Mouse (Mus musculus) limb, embryonic 14.5 days (tissue): Measurements from ENCODE around the gene Slc6a21. TPM values are rescaled to one million over a fixed set of nuclear protein-coding genes. Genes with fewer than 3 reads are reported as not detected.

Experiments used
- ATAC-seq: fragments of 200-750 bp; cut with Nextera tagmentation; 2 replicates; pipeline ENCODE4 v1.8.0; 2017; ENCODE audit warnings: low read depth, moderate number of reproducible peaks, moderate TSS enrichment; ENCODE audit not compliant: low FRiP score
- DNase-seq: peaks from one replicate; pipeline ENCODE4 v3.0.0-alpha.2; 2015; ENCODE audit warnings: low spot score
- H3K27ac ChIP-seq: fragments of 300-500 bp; sonication (generic); replicated peaks from 2 replicates; pipeline ENCODE4 v1.5.1; 2014; ENCODE audit warnings: low read depth, mild to moderate bottlenecking, low read length, moderate library complexity, mixed read lengths
- H3K27me3 ChIP-seq: fragments of 300-500 bp; sonication (generic); 2 replicates; pipeline ENCODE4 v1.6.1; 2014; ENCODE audit warnings: low read length, mixed read lengths; ENCODE audit not compliant: control insufficient read depth, insufficient read depth
- H3K36me3 ChIP-seq: fragments of 300-500 bp; sonication (generic); 2 replicates; pipeline ENCODE4 v1.6.1; 2014; ENCODE audit warnings: mild to moderate bottlenecking, low read length, moderate library complexity, mixed read lengths; ENCODE audit not compliant: control insufficient read depth, insufficient read depth
- H3K4me1 ChIP-seq: fragments of 300-500 bp; sonication (generic); 2 replicates; pipeline ENCODE4 v1.6.1; 2014; ENCODE audit warnings: antibody characterized with exemption, low read length, mixed read lengths; ENCODE audit not compliant: control insufficient read depth, insufficient read depth
- H3K4me2 ChIP-seq: fragments of 300-500 bp; sonication (generic); replicated peaks from 2 replicates; pipeline ENCODE4 v1.6.1; 2014; ENCODE audit warnings: low read depth, mild to moderate bottlenecking, low read length, moderate library complexity; ENCODE audit not compliant: severe bottlenecking
- H3K4me3 ChIP-seq: fragments of 300-500 bp; sonication (generic); replicated peaks from 2 replicates; pipeline ENCODE4 v1.5.1; 2014; ENCODE audit warnings: low read length
- H3K9ac ChIP-seq: fragments of 300-500 bp; sonication (generic); 2 replicates; pipeline ENCODE4 v1.6.1; 2014; ENCODE audit warnings: mild to moderate bottlenecking, low read depth, low read length, moderate library complexity; ENCODE audit not compliant: severe bottlenecking
- H3K9me3 ChIP-seq: fragments of 300-500 bp; sonication (generic); 2 replicates; pipeline ENCODE4 v1.6.1; 2016; ENCODE audit warnings: low read length; ENCODE audit not compliant: control insufficient read depth
- POLR2A ChIP-seq: fragments of 200-500 bp; IDR thresholded peaks from 2 replicates; pipeline ENCODE4 v1.8.0; 2012; ENCODE audit warnings: inconsistent platforms, mild to moderate bottlenecking, moderate library complexity, borderline replicate concordance; ENCODE audit not compliant: insufficient read depth, insufficient read length; ENCODE audit errors: extremely low read depth
- WGBS: fragments of 180-500 bp; shearing (Covaris S2); extraction: QIAGEN DNeasy Blood & Tissue Kit; methylation state at CpG from one replicate; pipeline ENCODE4 v1.1.7; 2014; 5-methylcytosine and 5-hydroxymethylcytosine counted together
- polyA plus RNA-seq, 2 experiments: library from polyadenylated mRNA; depleted of rRNA in 1 of 2; stranded (reverse) in 1 of 2; unstranded in 1 of 2; fragments of >200 nt; fragmentation: Nextera tagmentation in 1 of 2; extraction: Ambion mirVana in 1 of 2; gene quantifications; 2 replicates each; pipeline versions ENCODE4 v1.2.1 to v1.2.3; 2012 to 2014

Gene Slc6a21
- polyA plus RNA-seq, 2 experiments, result not detected

DNA sequence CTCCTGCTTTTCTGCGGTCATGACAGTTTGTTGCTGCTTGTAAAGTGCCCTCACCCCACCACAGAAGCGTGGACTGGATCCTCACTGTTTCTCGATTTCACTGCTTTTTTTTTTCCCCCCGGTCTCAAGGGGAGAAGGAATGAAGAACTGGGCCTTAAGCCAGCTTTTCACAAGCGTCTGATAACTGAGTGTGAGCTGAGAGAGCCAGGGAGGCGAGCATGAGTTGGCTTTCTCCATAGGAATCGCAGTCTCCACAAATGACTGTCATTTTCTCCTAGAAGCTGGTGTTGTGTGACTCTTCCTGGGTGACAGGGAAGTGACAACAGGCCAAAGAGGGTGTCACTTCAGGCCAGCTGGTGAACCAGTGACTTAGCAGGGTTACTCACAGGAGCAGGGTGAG is 15.0 kb upstream of the Slc6a21 start:
- DNase-seq (no peak), ATAC-seq (no peak)
- H3K4me3 ChIP-seq, result no peak overlapping the region
- no peaks in the 10 kb centered on the region for H3K4me1 ChIP-seq
- WGBS, result 39% methylated on average over 7 of the region's 7 CpGs
- H3K9ac ChIP-seq, result no peak overlapping the region
- H3K27ac ChIP-seq, result no peak overlapping the region
- H3K4me2 ChIP-seq, result no peak overlapping the region
- TF ChIP-seq POLR2A, result no peak
- no peaks in the 10 kb centered on the region for H3K9me3 ChIP-seq
- H3K27me3 ChIP-seq, result no peaks in the 10 kb centered on the region
- H3K36me3 ChIP-seq, result no peaks in the 10 kb centered on the region

DNA sequence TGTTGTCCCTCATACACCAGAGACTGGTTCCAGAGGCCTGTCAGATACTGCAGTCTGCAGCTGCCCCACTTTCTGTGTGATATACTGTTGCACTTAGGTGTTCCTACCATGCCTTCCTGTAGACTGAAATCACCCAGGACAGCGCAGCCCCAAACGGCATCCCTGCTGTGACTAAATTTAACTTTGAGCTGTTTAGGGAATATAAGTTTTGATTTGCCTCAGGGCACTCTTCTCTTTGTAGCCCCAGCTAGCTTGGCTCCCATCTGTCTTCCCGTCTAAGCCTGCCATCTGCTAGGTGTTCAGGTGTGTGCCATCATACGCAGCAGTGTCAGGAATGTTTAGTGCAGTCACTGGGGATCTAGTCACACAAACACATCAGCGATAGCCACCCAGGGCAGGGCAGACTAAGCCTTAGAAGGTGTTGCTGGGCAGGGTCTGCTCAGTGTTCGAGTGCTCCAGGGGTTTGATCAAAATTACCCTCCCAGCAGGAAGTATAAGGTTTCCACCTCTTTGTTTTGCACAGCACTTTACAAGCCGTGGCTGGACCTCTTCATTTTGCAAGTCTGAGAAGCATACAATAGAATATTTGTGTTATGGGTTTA is 14.2 kb upstream of the Slc6a21 start:
- Histone ChIP-seq H3K36me3 (no peaks in the 10 kb centered on the region), H3K9ac (no peak overlapping the region), H3K4me1 (no peaks in the 10 kb centered on the region), H3K9me3 (no peaks in the 10 kb centered on the region), H3K27me3 (no peaks in the 10 kb centered on the region), H3K27ac (no peak overlapping the region), H3K4me2 (no peak overlapping the region), H3K4me3 (no peak overlapping the region)
- DNase-seq (no peak), ATAC-seq (no peak)
- WGBS, result 45% methylated on average over 7 of the region's 7 CpGs
- no peak for TF ChIP-seq POLR2A

DNA sequence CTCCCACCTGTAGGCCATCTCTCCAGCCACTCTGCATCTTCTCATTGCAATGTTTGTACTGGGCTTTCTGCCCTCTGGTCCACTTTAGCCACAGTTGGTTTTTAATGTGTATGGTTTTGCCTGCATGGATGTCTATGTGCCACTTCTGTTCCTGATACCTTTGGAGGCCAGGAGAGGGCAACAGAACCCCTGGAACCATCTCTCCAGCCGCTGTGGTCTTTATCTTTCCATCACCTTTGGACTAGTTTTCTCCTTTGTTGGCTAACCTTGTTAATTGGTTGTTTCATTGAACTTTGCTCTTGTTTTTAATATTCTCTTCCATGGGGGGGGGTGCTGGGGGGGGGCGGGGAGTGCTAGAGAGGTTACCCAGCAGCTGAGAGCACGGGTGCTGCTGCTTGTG is 13.0 kb upstream of the Slc6a21 start:
- Histone ChIP-seq H3K27ac (no peak overlapping the region), H3K4me3 (no peak overlapping the region), H3K9me3 (no peaks in the 10 kb centered on the region), H3K9ac (no peak overlapping the region), H3K27me3 (no peaks in the 10 kb centered on the region), H3K36me3 (no peaks in the 10 kb centered on the region), H3K4me1 (no peaks in the 10 kb centered on the region), H3K4me2 (no peak overlapping the region)
- WGBS, result 78% methylated on average over 3 of the region's 3 CpGs
- no peak for TF ChIP-seq POLR2A
- no peak for DNase-seq
- no peak for ATAC-seq

DNA sequence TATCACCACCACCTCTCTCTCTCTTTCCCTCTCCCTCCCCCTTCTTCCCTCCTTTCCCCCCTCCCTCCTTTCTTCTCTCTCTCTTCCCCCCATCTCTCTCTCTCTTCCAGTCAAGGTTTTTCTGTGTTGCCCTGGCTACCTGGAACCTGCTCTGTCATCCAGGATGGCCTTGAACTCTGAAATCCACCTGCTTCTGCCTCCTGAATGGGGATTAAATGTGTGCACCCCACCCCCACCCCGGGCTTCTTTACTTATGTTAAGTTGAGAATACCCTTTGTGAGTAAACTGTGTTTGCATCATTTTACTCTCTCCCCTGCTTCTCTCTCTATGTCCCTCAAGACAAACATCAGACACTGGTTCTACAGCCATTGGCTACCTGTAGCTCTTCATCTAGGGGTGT is 11.8 kb upstream of the Slc6a21 start:
- Histone ChIP-seq H3K4me3 (no peak overlapping the region), H3K4me2 (no peak overlapping the region), H3K27me3 (no peaks in the 10 kb centered on the region), H3K27ac (no peak overlapping the region), H3K9ac (no peak overlapping the region), H3K4me1 (no peaks in the 10 kb centered on the region), H3K9me3 (no peaks in the 10 kb centered on the region), H3K36me3 (no peaks in the 10 kb centered on the region)
- no peak for TF ChIP-seq POLR2A
- ATAC-seq (no peak), DNase-seq (no peak)
- WGBS, result 83% methylated on average over 1 of the region's 1 CpGs

DNA sequence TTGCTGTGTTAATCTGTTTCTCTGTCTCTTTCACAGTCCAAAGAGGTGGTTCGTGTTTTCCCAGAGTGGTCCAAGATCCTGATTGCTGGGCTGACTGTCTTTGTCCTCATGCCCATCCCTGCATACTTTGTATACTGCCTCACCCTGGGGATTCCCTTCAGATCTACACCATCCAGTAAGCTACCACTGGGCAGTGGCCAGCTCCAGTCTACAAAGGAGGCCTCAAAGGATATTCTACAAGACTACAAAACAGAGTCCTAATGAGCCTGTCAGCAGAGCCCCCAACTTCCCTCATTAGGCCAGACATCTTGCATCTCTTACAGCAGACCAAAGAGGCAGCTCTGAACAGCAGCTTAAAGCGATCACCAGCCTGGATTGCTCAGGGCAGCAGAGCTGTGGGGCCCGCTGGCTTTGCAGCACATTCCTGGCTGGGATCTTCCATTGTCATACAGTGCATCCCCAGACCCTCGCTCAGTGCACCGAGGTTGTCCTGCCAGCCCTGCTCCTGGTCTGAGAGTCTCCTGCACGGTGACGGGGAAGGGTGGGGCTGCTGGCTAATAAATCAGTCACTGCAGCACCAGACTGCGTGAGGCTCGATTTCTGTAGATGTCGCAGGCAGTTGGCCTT is 4.4 kb upstream of the Slc6a21 start:
- ATAC-seq (no peak), DNase-seq (no peak)
- 0 out of 2 replicates have a peak, but pooled peaks cover 8% of the 10 kb centered on the region for H3K27me3 ChIP-seq
- no peak overlapping the region for H3K4me2 ChIP-seq
- no peak for TF ChIP-seq POLR2A
- H3K36me3 ChIP-seq, result no peaks in the 10 kb centered on the region
- no peaks in the 10 kb centered on the region for H3K9me3 ChIP-seq
- no peaks in the 10 kb centered on the region for H3K4me1 ChIP-seq
- no peak overlapping the region for H3K27ac ChIP-seq
- no peak overlapping the region for H3K9ac ChIP-seq
- 29% methylated on average over 10 of the region's 10 CpGs for WGBS
- H3K4me3 ChIP-seq, result no peak overlapping the region
